Mouse (Mus musculus) thymus, adult 2 months (tissue): Measurements from ENCODE around the gene Rgs6. TPM values are rescaled to one million over a fixed set of nuclear protein-coding genes. Genes with fewer than 3 reads are reported as not detected.

ENCODE experiments used
- DNase-seq: peaks from one replicate; pipeline ENCODE4 v3.0.0; 2021
- H3K27ac ChIP-seq: fragments of 200-500 bp; 2 replicates; pipeline ENCODE4 v1.5.1; 2012; ENCODE audit warnings: low read length, control low read depth; ENCODE audit not compliant: control insufficient read depth, insufficient read depth
- H3K27me3 ChIP-seq: fragments of 200-500 bp; 2 replicates; pipeline ENCODE4 v1.6.1; 2012; ENCODE audit warnings: mild to moderate bottlenecking, low read length, moderate library complexity, mixed read lengths; ENCODE audit not compliant: control insufficient read depth, insufficient read depth
- H3K36me3 ChIP-seq: fragments of 200-500 bp; 2 replicates; pipeline ENCODE4 v1.6.1; 2012; ENCODE audit warnings: mild to moderate bottlenecking, low read length, moderate library complexity; ENCODE audit not compliant: control insufficient read depth, insufficient read depth
- H3K4me1 ChIP-seq: fragments of 200-500 bp; replicated peaks from 2 replicates; pipeline ENCODE4 v1.6.1; 2012; ENCODE audit warnings: low read length; ENCODE audit not compliant: control insufficient read depth, insufficient read depth
- H3K4me3 ChIP-seq: fragments of 200-500 bp; 2 replicates; pipeline ENCODE4 v1.5.1; 2012; ENCODE audit warnings: mild to moderate bottlenecking, low read length, control low read depth, moderate library complexity; ENCODE audit not compliant: control insufficient read depth, insufficient read depth
- CTCF ChIP-seq: fragments of 200-500 bp; IDR thresholded peaks from 2 replicates; pipeline ENCODE4 v1.5.1; 2012; ENCODE audit warnings: mild to moderate bottlenecking, control low read depth, low read length, moderate library complexity, borderline replicate concordance; ENCODE audit not compliant: control insufficient read depth, poor library complexity, insufficient read depth; ENCODE audit errors: extremely low read depth
- POLR2A ChIP-seq: fragments of 200-500 bp; IDR thresholded peaks from 2 replicates; pipeline ENCODE4 v1.6.1; 2012; ENCODE audit warnings: mild to moderate bottlenecking, low read length, control low read depth, moderate library complexity; ENCODE audit not compliant: control insufficient read depth, poor library complexity, insufficient read depth; ENCODE audit errors: extremely low read depth
- WGBS: fragments of 180-500 bp; shearing (Covaris S2); methylation state at CpG from one replicate; pipeline ENCODE4 v1.1.7; 2018; 5-methylcytosine and 5-hydroxymethylcytosine counted together
- polyA plus RNA-seq: library from polyadenylated mRNA; depleted of rRNA; stranded (reverse); fragments of >200 nt; gene quantifications from 2 replicates; pipeline ENCODE4 v1.2.3, GENCODE M21; 2012

Gene Rgs6
- polyA plus RNA-seq, 1 experiment: 0.46 TPM

DNA sequence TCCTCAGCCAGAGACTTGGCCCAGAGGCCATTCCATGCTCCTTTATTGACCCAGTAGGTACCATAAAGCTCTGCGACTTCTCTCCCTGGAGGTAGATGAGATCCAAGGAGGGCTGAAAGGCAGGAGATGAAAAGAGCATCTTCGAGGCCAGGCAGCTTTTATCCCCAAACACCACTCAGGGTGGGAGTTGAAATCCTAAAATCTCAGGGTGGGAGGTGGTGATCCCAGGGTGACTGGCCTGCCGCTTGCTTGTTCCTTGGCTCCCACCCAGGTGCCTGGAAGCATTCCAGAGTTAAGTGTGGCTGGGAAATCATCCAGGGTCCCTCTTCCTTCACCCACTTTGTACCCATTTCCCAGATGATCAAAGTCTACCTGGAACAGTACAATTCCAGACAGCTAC, 525.9 kb downstream of the Rgs6 start:
- DNase-seq: no peak
- TF ChIP-seq CTCF (no peak), POLR2A (no peak)

DNA sequence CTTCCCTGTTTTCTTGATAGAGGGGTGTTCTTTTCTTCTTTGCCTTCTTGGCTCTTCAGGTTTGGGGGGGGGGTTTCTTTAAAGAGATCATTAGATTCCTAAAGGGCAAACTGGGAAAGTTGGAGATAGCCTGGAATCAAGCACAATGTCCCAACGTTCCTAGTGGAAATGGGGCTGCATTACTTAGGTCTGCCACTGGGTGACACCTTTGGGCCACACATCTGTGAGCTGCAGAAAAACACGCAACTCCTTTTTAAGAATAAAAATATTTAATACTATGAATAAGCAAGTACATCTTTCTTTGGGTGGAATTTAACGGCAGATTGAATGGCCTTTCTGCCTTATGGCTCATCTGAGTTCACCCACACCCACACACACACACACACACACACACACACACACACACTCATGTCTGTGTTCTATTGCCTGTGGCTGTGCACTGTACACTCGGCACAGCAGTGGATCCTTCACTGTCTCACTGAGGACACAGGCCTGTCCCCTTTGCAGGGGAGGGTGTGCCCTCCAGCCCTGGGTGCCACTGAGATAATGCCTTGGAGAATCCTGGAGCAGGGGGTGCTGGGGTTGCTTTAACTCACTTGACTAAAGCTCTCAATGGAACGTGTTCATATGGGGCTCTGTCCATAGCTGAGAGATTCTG, 526.4 kb downstream of the Rgs6 start:
- Histone ChIP-seq H3K4me1 (no peaks in the 10 kb centered on the region), H3K27me3 (no peaks in the 10 kb centered on the region), H3K27ac (no peak overlapping the region), H3K36me3 (no peaks in the 10 kb centered on the region), H3K4me3 (no peak overlapping the region)
- TF ChIP-seq POLR2A (no peak), CTCF (no peak)
- WGBS: 43% methylated on average over 5 of the region's 5 CpGs
- peak; percentile 27 for DNase-seq

More for the DNA sequence above, 525.9 kb downstream of the Rgs6 start:
- Histone ChIP-seq H3K27me3 (no peaks in the 10 kb centered on the region), H3K36me3 (no peaks in the 10 kb centered on the region), H3K27ac (no peak overlapping the region), H3K4me1 (no peaks in the 10 kb centered on the region), H3K4me3 (no peak overlapping the region)
- WGBS: 58% methylated on average over 3 of the region's 3 CpGs

DNA sequence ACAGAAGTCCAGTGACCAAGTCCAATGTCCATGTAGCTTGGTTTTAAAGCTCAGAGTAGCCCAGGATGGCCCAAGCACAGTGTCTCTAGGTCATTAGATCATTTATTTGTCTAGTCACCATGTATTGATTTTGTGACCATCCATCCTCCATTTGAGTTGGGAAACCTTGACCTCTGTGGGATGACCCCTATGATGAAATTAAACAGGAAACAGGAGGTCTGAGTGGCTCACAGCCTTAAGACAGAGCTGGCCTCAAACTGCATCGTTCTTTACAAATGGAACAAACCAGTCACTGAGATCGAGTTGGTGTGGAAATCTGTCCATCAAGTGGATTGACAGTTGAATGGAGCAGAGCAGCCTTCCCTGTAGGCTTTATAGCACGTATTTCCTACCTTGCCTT, 536.0 kb downstream of the Rgs6 start:
- Histone ChIP-seq H3K36me3 (no peaks in the 10 kb centered on the region), H3K27ac (no peak overlapping the region), H3K4me3 (no peak overlapping the region), H3K4me1 (no peaks in the 10 kb centered on the region), H3K27me3 (no peaks in the 10 kb centered on the region)
- 56% methylated on average over 3 of the region's 3 CpGs for WGBS
- TF ChIP-seq POLR2A (no peak), CTCF (no peak)
- DNase-seq: no peak

DNA sequence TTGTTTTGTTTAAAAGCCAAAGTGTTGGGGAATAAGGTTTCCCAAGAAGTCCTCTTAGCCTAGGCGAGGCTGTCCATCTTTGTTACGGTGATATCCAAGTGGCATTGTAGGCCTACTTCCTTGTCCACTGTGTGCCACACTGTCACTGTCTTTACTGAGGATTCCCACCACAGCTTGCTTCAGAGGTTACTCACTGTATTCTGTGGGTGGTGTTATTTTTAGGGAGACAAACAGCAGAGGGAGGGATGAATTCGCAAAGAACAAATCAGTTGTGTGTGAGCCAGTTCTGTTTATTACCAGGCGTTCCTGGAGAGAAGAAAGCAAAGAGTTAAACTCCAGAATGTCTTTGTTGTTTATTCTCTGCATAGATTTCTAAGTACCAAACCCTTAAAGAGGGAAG, 537.2 kb downstream of the Rgs6 start:
- H3K4me1 ChIP-seq: no peaks in the 10 kb centered on the region
- no peak for TF ChIP-seq CTCF
- TF ChIP-seq POLR2A: no peak
- H3K27ac ChIP-seq: no peak overlapping the region
- 89% methylated on average over 4 of the region's 4 CpGs for WGBS
- DNase-seq: no peak
- H3K27me3 ChIP-seq: no peaks in the 10 kb centered on the region
- H3K36me3 ChIP-seq: no peaks in the 10 kb centered on the region
- no peak overlapping the region for H3K4me3 ChIP-seq

DNA sequence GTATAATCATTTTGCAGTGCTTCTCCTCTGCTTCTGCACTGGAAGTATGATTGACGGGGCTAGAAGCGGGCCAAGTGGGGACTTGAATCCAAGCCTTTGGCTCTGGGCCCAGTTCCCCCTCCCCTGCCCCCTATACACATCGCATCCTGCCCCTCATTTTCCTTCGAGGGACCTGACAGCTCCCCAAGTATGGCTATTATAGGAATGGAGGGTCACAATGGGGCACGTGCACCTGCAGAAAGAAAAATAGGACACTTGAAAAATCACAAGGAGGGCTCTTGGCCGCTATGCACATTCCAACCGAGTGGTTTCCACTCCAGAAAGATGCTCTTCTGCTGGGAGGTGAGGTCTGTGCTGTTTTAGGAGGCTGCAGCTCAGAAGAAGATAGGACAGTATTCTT, 538.8 kb downstream of the Rgs6 start:
- Histone ChIP-seq H3K36me3 (no peaks in the 10 kb centered on the region), H3K4me3 (no peak overlapping the region), H3K27ac (no peak overlapping the region), H3K4me1 (no peaks in the 10 kb centered on the region), H3K27me3 (no peaks in the 10 kb centered on the region)
- 81% methylated on average over 7 of the region's 7 CpGs for WGBS
- TF ChIP-seq CTCF (no peak), POLR2A (no peak)
- no peak for DNase-seq

DNA sequence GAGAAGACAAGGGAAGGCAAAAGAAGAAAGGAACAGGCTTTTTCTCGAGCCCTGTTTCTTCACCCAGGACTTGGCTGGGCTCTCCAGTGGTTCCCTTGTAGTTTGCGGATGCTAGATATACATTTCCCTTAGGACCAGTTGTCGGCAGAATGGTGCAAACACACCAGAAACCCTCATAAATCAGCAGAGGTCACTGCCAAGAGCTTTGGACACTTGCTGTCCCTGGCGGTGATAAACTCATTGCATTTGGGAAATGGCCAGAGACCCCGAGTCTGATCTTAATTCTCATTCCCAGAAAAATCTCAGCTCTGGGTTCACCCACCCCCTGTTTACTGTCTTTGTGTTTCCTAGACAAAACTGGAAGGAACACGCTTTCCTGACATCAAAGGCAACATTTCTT, 539.9 kb downstream of the Rgs6 start:
- Histone ChIP-seq H3K36me3 (no peaks in the 10 kb centered on the region), H3K27ac (no peak overlapping the region), H3K4me3 (no peak overlapping the region), H3K27me3 (no peaks in the 10 kb centered on the region), H3K4me1 (no peaks in the 10 kb centered on the region)
- TF ChIP-seq CTCF (no peak), POLR2A (no peak)
- DNase-seq: no peak
- 70% methylated on average over 6 of the region's 6 CpGs for WGBS

DNA sequence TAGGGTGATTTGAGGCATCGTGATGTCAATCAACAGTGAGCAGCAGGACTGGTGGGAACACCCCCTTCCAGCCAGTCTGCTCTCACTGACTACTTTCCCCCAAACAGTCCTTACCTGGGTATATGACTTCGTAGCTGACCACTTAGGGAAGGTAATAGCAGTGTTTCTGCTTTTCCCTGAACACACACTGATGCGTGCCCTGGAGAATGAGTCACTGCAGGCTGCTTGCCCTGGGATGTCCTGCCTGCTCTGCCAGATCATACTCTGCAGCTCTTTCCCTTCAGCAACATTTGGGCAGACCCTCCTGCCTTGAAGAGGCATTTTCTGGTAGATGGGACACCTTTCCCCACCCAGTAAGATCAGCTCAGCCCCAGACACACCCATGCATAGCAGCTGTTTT, 540.5 kb downstream of the Rgs6 start:
- TF ChIP-seq CTCF: no peak
- TF ChIP-seq POLR2A: no peak
- no peak for DNase-seq
- H3K4me3 ChIP-seq: no peak overlapping the region
- H3K27me3 ChIP-seq: no peaks in the 10 kb centered on the region
- H3K4me1 ChIP-seq: no peaks in the 10 kb centered on the region
- 86% methylated on average over 3 of the region's 3 CpGs for WGBS
- H3K36me3 ChIP-seq: no peaks in the 10 kb centered on the region
- H3K27ac ChIP-seq: no peak overlapping the region

DNA sequence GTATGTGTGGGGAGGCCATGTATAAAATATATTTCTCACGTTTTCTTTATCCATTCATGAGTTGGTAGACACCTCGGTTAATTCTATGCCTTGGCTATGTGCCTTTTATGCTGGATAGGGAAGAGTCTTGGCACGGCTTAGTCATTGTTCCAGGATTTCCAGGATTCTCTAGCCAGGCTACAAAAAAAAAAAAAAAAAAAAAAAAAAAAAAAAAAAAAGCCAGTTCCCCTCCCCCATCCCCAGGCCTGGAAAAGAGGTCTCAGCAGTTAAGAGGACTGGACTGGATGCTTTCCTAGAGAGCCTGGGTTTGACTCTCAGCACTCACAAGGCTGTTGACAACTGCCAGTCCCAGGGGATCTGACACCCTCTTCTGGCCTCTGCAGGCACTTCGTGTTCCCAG, 543.3 kb downstream of the Rgs6 start:
- 84% methylated on average over 4 of the region's 4 CpGs for WGBS
- no peak overlapping the region for H3K27ac ChIP-seq
- H3K27me3 ChIP-seq: no peaks in the 10 kb centered on the region
- DNase-seq: no peak
- no peaks in the 10 kb centered on the region for H3K36me3 ChIP-seq
- no peak overlapping the region for H3K4me3 ChIP-seq
- H3K4me1 ChIP-seq: no peaks in the 10 kb centered on the region
- no peak for TF ChIP-seq CTCF
- no peak for TF ChIP-seq POLR2A
